Mouse (Mus musculus) cerebellum, adult 18-20 months (tissue): ENCODE measurements around the gene Ccdc73.
"Not testable (repeated sequence)": the region's sequence is repeated elsewhere in the genome, so short reads cannot be mapped to it uniquely, and the experiment has no call there.

Experiments
- DNase-seq, 2 experiments: peaks; one replicate each; pipeline ENCODE4 v3.0.0; 2021

Ccdc73 gene

GRCm38 (mm10) chr2:104878794-104879193, 11.2 kb downstream of the Ccdc73 start:
- DNase-seq, result no peak

GRCm38 (mm10) chr2:104886109-104886508, 18.5 kb downstream of the Ccdc73 start:
- no peak for DNase-seq

GRCm38 (mm10) chr2:104887331-104887730, 19.7 kb downstream of the Ccdc73 start:
- DNase-seq, result not testable (repeated sequence)

GRCm38 (mm10) chr2:104887882-104888566, 20.4 kb downstream of the Ccdc73 start:
- DNase-seq, result peak; percentile 77 to 78

- DNase-seq, result no peak
These were observed 32.4 kb downstream of the Ccdc73 start for GRCm38 (mm10) chr2:104899975-104900374.

GRCm38 (mm10) chr2:104915709-104916108, 48.1 kb downstream of the Ccdc73 start:
- no peak for DNase-seq

- DNase-seq, result no peak
These were observed 96.9 kb downstream of the Ccdc73 start for GRCm38 (mm10) chr2:104964492-104964891.

- DNase-seq, result no peak
These were observed 114.1 kb downstream of the Ccdc73 start for GRCm38 (mm10) chr2:104981712-104982111.

- DNase-seq, result no peak
These were observed 118.2 kb downstream of the Ccdc73 start for GRCm38 (mm10) chr2:104985796-104986195.

GRCm38 (mm10) chr2:104988974-104989373, 121.4 kb downstream of the Ccdc73 start:
- no peak for DNase-seq

- DNase-seq, result no peak
These were observed 126.8 kb downstream of the Ccdc73 start for GRCm38 (mm10) chr2:104994436-104994835.

GRCm38 (mm10) chr2:104996201-104996600, 128.6 kb downstream of the Ccdc73 start:
- DNase-seq, result no peak

- no peak for DNase-seq
These were observed 139.6 kb downstream of the Ccdc73 start for GRCm38 (mm10) chr2:105007236-105007635.

GRCm38 (mm10) chr2:105016192-105016966, 148.8 kb downstream of the Ccdc73 start:
- no peak for DNase-seq

GRCm38 (mm10) chr2:105016967-105017287, 149.3 kb downstream of the Ccdc73 start, which contains the start of gene Eif3m:
TSS of gene Eif3m (minus strand) at chr2:105017080.
- DNase-seq, result peak; percentile 94 to 95

- DNase-seq, result no peak
These were observed 150.2 kb downstream of the Ccdc73 start for GRCm38 (mm10) chr2:105017802-105018201.

- no peak for DNase-seq
These were observed 151.9 kb downstream of the Ccdc73 start for GRCm38 (mm10) chr2:105019457-105019856.

GRCm38 (mm10) chr2:105021256-105021655, 153.7 kb downstream of the Ccdc73 start:
- no peak for DNase-seq

GRCm38 (mm10) chr2:105021836-105022235, 154.2 kb downstream of the Ccdc73 start:
- DNase-seq, result no peak

- no peak for DNase-seq
These were observed 155.5 kb downstream of the Ccdc73 start for GRCm38 (mm10) chr2:105023031-105023615.

- DNase-seq, result no peak
These were observed 156.2 kb downstream of the Ccdc73 start for GRCm38 (mm10) chr2:105023815-105024214.

- DNase-seq, result not testable (repeated sequence)
These were observed 158.0 kb downstream of the Ccdc73 start for GRCm38 (mm10) chr2:105025610-105026009.

GRCm38 (mm10) chr2:105026950-105027695, 159.5 kb downstream of the Ccdc73 start:
- DNase-seq, result no peak
